Mouse (Mus musculus): Measurements from ENCODE around the gene Slc35d3.

DNA sequence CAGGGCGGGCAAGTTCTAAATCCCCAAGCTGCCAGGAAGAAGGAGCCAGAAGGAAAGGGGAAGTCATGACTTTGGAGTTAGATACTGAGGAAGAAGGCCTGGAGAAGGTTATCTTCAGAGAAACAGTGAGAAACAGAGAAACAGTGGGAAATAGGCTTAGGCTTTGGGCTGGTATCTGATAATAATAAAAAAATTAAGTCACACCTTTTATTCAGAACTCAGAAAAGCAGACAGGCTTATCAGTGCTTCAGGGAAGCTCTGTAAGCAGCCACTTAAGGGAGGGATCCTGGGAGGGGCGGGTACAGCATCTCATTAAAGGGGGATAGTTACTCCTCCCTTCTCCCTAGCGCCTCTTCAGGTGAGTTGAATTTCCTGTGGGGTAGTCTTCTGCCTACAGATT lies 30.3 kb downstream of the Slc35d3 start:
- TF ChIP-seq EP300 (IDR thresholded peaks at IDR 0.05; ENCODE audit: low read depth in 1 of 2, low read length in 2 of 2) (peak; percentile 46 to 52), MXI1 (IDR thresholded peaks at IDR 0.05; ENCODE audit: low read depth, low read length) (no peak), POLR2A (IDR thresholded peaks at IDR 0.05; ENCODE audit: control insufficient read depth in 1 of 2, insufficient read depth in 1 of 2, low read depth in 1 of 2, low read length in 2 of 2, poor library complexity in 1 of 2) (no peak), ZC3H11A (IDR thresholded peaks at IDR 0.05; ENCODE audit: low read depth, low read length) (no peak), CTCF (IDR thresholded peaks at IDR 0.05 in 2 of 3, conservative IDR thresholded peaks at IDR 0.05 in 1 of 3; ENCODE audit: control insufficient read depth in 1 of 3, insufficient read depth in 1 of 3, low read depth in 2 of 3, low read length in 3 of 3, poor library complexity in 1 of 3, severe bottlenecking in 1 of 3) (no peak; a peak in 1 of 6 replicates), GABPA (IDR thresholded peaks at IDR 0.05; ENCODE audit: low read depth, low read length) (no peak), ELF1 (IDR thresholded peaks at IDR 0.05; ENCODE audit: low read depth, low read length) (no peak), MEF2A (IDR thresholded peaks at IDR 0.05; ENCODE audit: extremely low read depth, insufficient replicate concordance, low read depth, low read length, poor library complexity, severe bottlenecking) (no peak), RAD21 (IDR thresholded peaks at IDR 0.05; ENCODE audit: low read depth, low read length) (no peak), GATA1 (IDR thresholded peaks at IDR 0.05; ENCODE audit: low read depth, low read length) (peak; percentile 51; the same call in 1 of the 2 replicates)

Measured in MEL (cell line).